Mouse (Mus musculus): ENCODE data around the gene Ascl1. TPM values are rescaled to one million over a fixed set of nuclear protein-coding genes. Genes with fewer than 3 reads are reported as not detected.

Gene Ascl1
- polyA plus RNA-seq, 1 experiment: not detected

DNA sequence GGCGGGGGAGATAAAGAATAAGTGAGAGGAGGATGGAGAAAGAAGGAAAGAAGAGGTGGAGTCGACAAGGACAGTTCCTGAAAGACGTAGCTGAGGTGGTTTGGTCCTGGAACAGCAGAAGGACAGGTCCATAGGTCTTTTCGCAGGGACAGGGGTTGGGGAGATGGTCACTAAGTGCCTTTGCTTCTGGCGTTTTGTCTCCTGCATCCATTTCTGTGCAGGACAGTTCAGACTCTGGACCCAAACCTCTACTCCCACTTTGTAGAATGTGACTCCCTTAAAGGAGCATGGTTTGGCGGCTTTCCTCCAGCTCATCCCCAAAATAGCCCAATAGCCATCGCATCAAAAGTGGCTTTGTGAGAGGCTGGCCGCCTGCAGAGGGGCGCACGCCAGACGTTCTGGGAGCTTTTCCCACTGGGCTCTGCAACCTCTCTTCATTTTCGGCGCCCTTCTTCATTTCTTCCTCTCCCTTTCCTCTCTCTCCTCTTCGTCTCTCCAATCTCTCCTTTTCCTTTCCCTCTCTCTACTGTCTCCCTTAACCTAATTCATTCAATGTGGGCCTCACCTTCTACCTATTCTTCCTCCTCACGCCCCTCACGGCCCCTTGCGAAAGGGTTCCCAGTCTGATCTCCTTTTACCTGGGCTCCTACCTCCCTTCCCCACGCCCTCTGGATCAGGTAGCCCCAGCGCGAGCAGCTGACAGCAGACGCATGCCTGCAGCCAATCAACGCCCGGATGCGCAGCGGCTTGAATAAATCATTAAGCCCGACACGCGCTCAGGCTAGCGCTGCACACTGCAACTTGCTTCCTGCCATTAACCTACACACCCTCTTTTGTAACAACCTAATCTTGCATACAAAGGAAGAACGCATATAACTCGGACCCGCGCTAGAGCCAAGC, 7.5 kb downstream of the Ascl1 start:
- TF ChIP-seq CTCF (IDR thresholded peaks at IDR 0.05; ENCODE audit: extremely low read depth, insufficient read depth, insufficient read length, insufficient replicate concordance) (no peak), POLR2A (IDR thresholded peaks at IDR 0.05; ENCODE audit: low read depth, low read length) (no peak)
- Histone ChIP-seq H3K4me1 (ENCODE audit: control insufficient read depth, insufficient read depth, insufficient read length) (no peaks in the 10 kb centered on the region), H3K36me3 (ENCODE audit: control insufficient read depth, insufficient read depth, low read length) (no peaks in the 10 kb centered on the region), H3K27ac (ENCODE audit: insufficient read depth, low read length) (no peak overlapping the region), H3K4me3 (ENCODE audit: extremely low read depth, insufficient read depth, insufficient read length) (no peak overlapping the region), H3K27me3 (ENCODE audit: control insufficient read depth, insufficient read depth, low read length) (peaks cover 5% of the 10 kb centered on the region; the same call in 1 of the 2 replicates)
- no peak for DNase-seq (ENCODE audit: low read depth in 1 of 2, low spot score in 2 of 2)
- 4% methylated on average over 33 of the region's 33 CpGs for WGBS

- TF ChIP-seq CTCF (IDR thresholded peaks at IDR 0.05; ENCODE audit: extremely low read depth, insufficient read depth, insufficient read length, insufficient replicate concordance): no peak
- TF ChIP-seq POLR2A (IDR thresholded peaks at IDR 0.05; ENCODE audit: low read depth, low read length): no peak
- no peak for DNase-seq (ENCODE audit: low read depth in 1 of 2, low spot score in 2 of 2)
- no peaks in the 10 kb centered on the region for H3K36me3 ChIP-seq (ENCODE audit: control insufficient read depth, insufficient read depth, low read length)
- H3K4me1 ChIP-seq (ENCODE audit: control insufficient read depth, insufficient read depth, insufficient read length): no peaks in the 10 kb centered on the region
- WGBS: 10% methylated on average over 17 of the region's 17 CpGs
- no peak overlapping the region for H3K4me3 ChIP-seq (ENCODE audit: extremely low read depth, insufficient read depth, insufficient read length)
- peaks cover 5% of the 10 kb centered on the region; the same call in 1 of the 2 replicates for H3K27me3 ChIP-seq (ENCODE audit: control insufficient read depth, insufficient read depth, low read length)
- H3K27ac ChIP-seq (ENCODE audit: insufficient read depth, low read length): no peak overlapping the region
These were observed 8.4 kb downstream of the Ascl1 start for GRCm38 (mm10) chr10:87484831-87485720.

- H3K4me3 ChIP-seq (ENCODE audit: extremely low read depth, insufficient read depth, insufficient read length): no peak overlapping the region
- WGBS: 55% methylated on average over 5 of the region's 5 CpGs
- H3K36me3 ChIP-seq (ENCODE audit: control insufficient read depth, insufficient read depth, low read length): no peaks in the 10 kb centered on the region
- DNase-seq (ENCODE audit: low read depth in 1 of 2, low spot score in 2 of 2): no peak
- no peaks in the 10 kb centered on the region for H3K27me3 ChIP-seq (ENCODE audit: control insufficient read depth, insufficient read depth, low read length)
- H3K27ac ChIP-seq (ENCODE audit: insufficient read depth, low read length): no peak overlapping the region
- no peaks in the 10 kb centered on the region for H3K4me1 ChIP-seq (ENCODE audit: control insufficient read depth, insufficient read depth, insufficient read length)
- no peak for TF ChIP-seq POLR2A (IDR thresholded peaks at IDR 0.05; ENCODE audit: low read depth, low read length)
- no peak for TF ChIP-seq CTCF (IDR thresholded peaks at IDR 0.05; ENCODE audit: extremely low read depth, insufficient read depth, insufficient read length, insufficient replicate concordance)
These were observed 15.6 kb downstream of the Ascl1 start for GRCm38 (mm10) chr10:87477895-87478294.

DNA sequence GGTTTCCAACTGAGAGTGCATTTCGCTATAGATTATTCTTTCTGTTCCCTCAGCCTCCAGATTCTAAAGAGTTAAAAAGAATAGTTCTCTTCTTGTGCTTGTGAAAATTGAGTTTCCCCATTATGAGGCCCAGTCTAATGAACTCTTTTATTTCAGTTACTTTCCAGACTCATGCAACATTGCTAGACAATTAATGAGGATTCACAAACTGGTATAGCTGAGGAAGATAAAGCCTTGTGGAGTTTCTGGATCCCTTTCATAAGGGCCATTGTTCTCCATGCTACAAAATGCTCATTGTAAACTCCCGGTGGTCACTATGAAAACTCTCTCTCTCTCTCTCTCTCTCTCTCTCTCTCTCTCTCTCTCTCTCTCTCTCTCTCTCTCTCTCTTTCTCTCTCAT, 18.5 kb downstream of the Ascl1 start:
- no peak for DNase-seq (ENCODE audit: low read depth in 1 of 2, low spot score in 2 of 2)
- Histone ChIP-seq H3K4me1 (ENCODE audit: control insufficient read depth, insufficient read depth, insufficient read length) (no peaks in the 10 kb centered on the region), H3K27ac (ENCODE audit: insufficient read depth, low read length) (no peak overlapping the region), H3K4me3 (ENCODE audit: extremely low read depth, insufficient read depth, insufficient read length) (no peak overlapping the region), H3K36me3 (ENCODE audit: control insufficient read depth, insufficient read depth, low read length) (no peaks in the 10 kb centered on the region), H3K27me3 (ENCODE audit: control insufficient read depth, insufficient read depth, low read length) (no peaks in the 10 kb centered on the region)
- 84% methylated on average over 2 of the region's 2 CpGs for WGBS
- TF ChIP-seq POLR2A (IDR thresholded peaks at IDR 0.05; ENCODE audit: low read depth, low read length) (no peak), CTCF (IDR thresholded peaks at IDR 0.05; ENCODE audit: extremely low read depth, insufficient read depth, insufficient read length, insufficient replicate concordance) (no peak)

- TF ChIP-seq POLR2A (IDR thresholded peaks at IDR 0.05; ENCODE audit: low read depth, low read length) (no peak), CTCF (IDR thresholded peaks at IDR 0.05; ENCODE audit: extremely low read depth, insufficient read depth, insufficient read length, insufficient replicate concordance) (no peak)
- DNase-seq (ENCODE audit: low read depth in 1 of 2, low spot score in 2 of 2): no peak
- Histone ChIP-seq H3K27ac (ENCODE audit: insufficient read depth, low read length) (no peak overlapping the region), H3K36me3 (ENCODE audit: control insufficient read depth, insufficient read depth, low read length) (no peaks in the 10 kb centered on the region), H3K27me3 (ENCODE audit: control insufficient read depth, insufficient read depth, low read length) (no peaks in the 10 kb centered on the region), H3K4me1 (ENCODE audit: control insufficient read depth, insufficient read depth, insufficient read length) (no peaks in the 10 kb centered on the region), H3K4me3 (ENCODE audit: extremely low read depth, insufficient read depth, insufficient read length) (no peak overlapping the region)
- 89% methylated on average over 10 of the region's 10 CpGs for WGBS
These were observed 19.9 kb downstream of the Ascl1 start for GRCm38 (mm10) chr10:87473475-87474131.

- 73% methylated on average over 3 of the region's 3 CpGs for WGBS
- no peaks in the 10 kb centered on the region for H3K36me3 ChIP-seq (ENCODE audit: control insufficient read depth, insufficient read depth, low read length)
- no peak overlapping the region for H3K4me3 ChIP-seq (ENCODE audit: extremely low read depth, insufficient read depth, insufficient read length)
- TF ChIP-seq POLR2A (IDR thresholded peaks at IDR 0.05; ENCODE audit: low read depth, low read length): no peak
- no peak for TF ChIP-seq CTCF (IDR thresholded peaks at IDR 0.05; ENCODE audit: extremely low read depth, insufficient read depth, insufficient read length, insufficient replicate concordance)
- no peak for DNase-seq (ENCODE audit: low read depth in 1 of 2, low spot score in 2 of 2)
- no peaks in the 10 kb centered on the region for H3K4me1 ChIP-seq (ENCODE audit: control insufficient read depth, insufficient read depth, insufficient read length)
- H3K27ac ChIP-seq (ENCODE audit: insufficient read depth, low read length): no peak overlapping the region
- no peaks in the 10 kb centered on the region for H3K27me3 ChIP-seq (ENCODE audit: control insufficient read depth, insufficient read depth, low read length)
These were observed 42.7 kb downstream of the Ascl1 start for GRCm38 (mm10) chr10:87450777-87451176.

All from spleen, adult 2 months (tissue).